Mouse (Mus musculus): ENCODE data around the gene Col15a1. TPM values are rescaled to one million over a fixed set of nuclear protein-coding genes. Genes with fewer than 3 reads are reported as not detected.

Gene Col15a1
- polyA plus RNA-seq, 1 experiment from 2014 or later, result 7.3 TPM

DNA sequence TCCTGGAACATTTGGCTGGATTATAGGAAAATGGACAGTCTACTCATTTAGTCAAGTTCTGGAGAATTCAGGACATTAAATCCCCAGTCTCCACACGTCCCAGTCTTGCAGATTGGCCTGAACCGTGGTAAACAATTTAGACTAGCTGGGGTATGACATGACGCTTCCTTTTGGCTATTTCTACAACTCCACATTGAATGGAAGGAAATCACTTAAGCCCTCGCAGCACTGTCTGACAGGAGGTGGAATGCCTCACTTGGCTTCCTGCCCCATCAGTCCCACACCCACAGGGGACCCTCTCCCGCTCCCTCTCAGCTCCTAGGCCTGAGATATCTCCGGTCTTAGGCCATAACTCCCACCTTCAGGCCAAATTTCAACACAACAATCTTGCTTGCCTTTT, 2.1 kb upstream of the Col15a1 start:
- Histone ChIP-seq H3K4me3 (no peak overlapping the region), H3K4me1 (peaks cover 13% of the 10 kb centered on the region; the same call in 1 of the 2 replicates), H3K27ac (no peak overlapping the region), H3K4me2 (replicated peaks) (no peak overlapping the region), H3K9me3 (replicated peaks) (no peaks in the 10 kb centered on the region), H3K27me3 (peaks cover 59% of the 10 kb centered on the region), H3K9ac (no peak overlapping the region), H3K36me3 (no peaks in the 10 kb centered on the region)
- 87% methylated on average over 6 of the region's 6 CpGs for WGBS
- ATAC-seq (ENCODE audit: low FRiP score), result no peak

DNA sequence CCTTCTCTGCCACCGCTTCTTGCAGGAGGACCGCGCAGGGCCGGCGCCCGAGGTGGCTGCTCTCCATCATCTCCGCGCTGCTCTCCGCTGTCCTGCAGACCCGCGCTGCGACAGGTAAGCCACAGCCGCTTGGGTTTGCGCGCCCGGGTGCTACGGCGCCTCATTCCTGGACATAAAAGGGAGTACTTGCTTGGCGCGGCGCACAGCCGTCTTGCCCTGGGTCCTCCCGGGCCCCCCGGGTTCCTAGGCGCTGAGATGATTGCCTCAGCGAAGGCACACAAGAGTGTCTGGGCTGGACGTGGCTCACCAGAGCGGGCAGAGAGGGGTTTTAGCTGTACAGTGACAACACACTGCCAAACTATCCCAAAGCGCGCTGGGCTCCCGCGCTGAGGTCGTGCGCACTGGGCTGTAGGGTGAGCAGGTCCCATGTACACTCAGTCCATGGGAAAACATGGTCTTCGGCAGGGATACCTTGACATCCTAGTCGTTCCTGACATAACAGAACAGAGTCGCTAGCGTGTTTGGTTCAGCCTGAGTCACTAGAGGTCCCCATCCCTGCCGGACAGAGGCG, 545 bp downstream of the Col15a1 start:
- Histone ChIP-seq H3K27ac (no peak overlapping the region), H3K4me2 (replicated peaks) (peak overlapping the region; percentile 85), H3K4me3 (peak overlapping the region; percentile 51), H3K9ac (peak overlapping the region; percentile 65), H3K4me1 (peaks cover 13% of the 10 kb centered on the region; the same call in 1 of the 2 replicates), H3K9me3 (replicated peaks) (no peaks in the 10 kb centered on the region), H3K27me3 (peaks cover 68% of the 10 kb centered on the region), H3K36me3 (no peaks in the 10 kb centered on the region)
- peak; percentile 64 for ATAC-seq (ENCODE audit: low FRiP score)
- 3% methylated on average over 40 of the region's 40 CpGs for WGBS

DNA sequence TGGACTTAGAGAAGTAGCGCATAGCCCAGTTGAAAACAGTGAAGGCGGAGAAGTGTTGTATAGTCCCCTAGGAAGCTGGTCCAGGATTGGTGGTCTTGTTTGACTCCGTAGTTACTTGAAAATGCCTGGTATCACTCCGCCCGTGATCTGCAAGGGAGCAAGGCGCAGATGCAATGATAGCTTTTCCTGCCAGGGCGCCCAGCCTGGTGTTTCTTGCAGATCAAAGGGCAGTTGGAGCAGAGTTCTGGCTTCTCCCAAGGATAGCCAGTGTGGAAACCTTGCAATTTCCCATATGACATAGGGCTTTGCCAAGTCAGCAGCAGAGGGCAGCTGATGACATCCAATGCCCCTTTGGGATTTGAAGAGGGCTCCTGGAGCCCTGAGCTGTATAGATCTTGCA, 1.5 kb downstream of the Col15a1 start:
- Histone ChIP-seq H3K4me1 (peaks cover 13% of the 10 kb centered on the region; the same call in 1 of the 2 replicates), H3K4me2 (replicated peaks) (no peak overlapping the region), H3K27me3 (peaks cover 63% of the 10 kb centered on the region), H3K9ac (no peak overlapping the region), H3K36me3 (no peaks in the 10 kb centered on the region), H3K4me3 (no peak overlapping the region), H3K9me3 (replicated peaks) (no peaks in the 10 kb centered on the region), H3K27ac (no peak overlapping the region)
- no peak for ATAC-seq (ENCODE audit: low FRiP score)
- WGBS, result 80% methylated on average over 7 of the region's 7 CpGs

DNA sequence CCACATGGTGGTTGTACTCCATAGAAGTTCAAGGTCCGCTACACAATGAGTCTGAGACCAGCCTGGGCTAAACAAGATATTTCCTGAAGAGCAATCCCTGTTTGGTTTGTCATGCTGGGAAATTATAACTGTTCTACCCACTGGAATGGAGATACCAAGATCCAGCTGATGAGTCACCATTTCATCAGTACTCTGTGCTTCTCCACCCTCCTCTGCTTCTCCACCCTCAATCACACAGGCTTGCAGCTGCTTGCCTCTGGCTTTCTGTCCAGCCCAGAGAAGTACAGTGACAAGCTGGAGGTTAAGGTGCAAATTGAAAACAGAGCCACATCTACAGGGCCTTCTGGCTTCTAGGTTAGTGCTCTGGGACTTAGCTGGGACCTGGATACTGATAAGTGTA, 10.9 kb downstream of the Col15a1 start:
- H3K9ac ChIP-seq, result no peak overlapping the region
- H3K27me3 ChIP-seq, result no peaks in the 10 kb centered on the region
- ATAC-seq (ENCODE audit: low FRiP score), result no peak
- H3K4me1 ChIP-seq, result no peaks in the 10 kb centered on the region
- H3K36me3 ChIP-seq, result no peaks in the 10 kb centered on the region
- no peak overlapping the region for H3K27ac ChIP-seq
- no peaks in the 10 kb centered on the region for H3K9me3 ChIP-seq (replicated peaks)
- no peak overlapping the region for H3K4me2 ChIP-seq (replicated peaks)
- 100% methylated on average over 1 of the region's 1 CpGs for WGBS
- H3K4me3 ChIP-seq, result no peak overlapping the region

DNA sequence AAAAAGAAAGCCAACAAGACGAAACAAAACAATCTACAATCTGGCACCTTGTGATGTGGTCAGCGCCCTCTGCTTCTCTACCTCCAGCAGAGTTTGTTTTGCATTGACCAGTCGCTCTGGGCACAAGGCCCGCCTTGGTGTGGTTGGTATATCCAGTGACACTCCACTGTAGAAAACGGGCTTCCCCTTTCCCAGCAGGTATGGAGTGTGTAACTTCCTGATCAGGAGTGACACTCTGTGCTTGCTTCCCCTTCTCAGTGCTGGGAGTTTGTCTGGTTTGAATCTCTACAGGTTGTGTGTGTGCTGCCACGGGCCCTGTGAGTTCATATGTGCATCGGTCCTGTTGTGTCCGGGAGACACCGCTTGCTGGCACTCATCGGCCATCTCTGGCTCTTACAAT, 11.4 kb downstream of the Col15a1 start:
- no peak overlapping the region for H3K9ac ChIP-seq
- no peaks in the 10 kb centered on the region for H3K4me1 ChIP-seq
- H3K27ac ChIP-seq, result no peak overlapping the region
- H3K4me2 ChIP-seq (replicated peaks), result no peak overlapping the region
- no peaks in the 10 kb centered on the region for H3K27me3 ChIP-seq
- no peak for ATAC-seq (ENCODE audit: low FRiP score)
- H3K9me3 ChIP-seq (replicated peaks), result no peaks in the 10 kb centered on the region
- WGBS, result 84% methylated on average over 10 of the region's 10 CpGs
- no peaks in the 10 kb centered on the region for H3K36me3 ChIP-seq
- no peak overlapping the region for H3K4me3 ChIP-seq

DNA sequence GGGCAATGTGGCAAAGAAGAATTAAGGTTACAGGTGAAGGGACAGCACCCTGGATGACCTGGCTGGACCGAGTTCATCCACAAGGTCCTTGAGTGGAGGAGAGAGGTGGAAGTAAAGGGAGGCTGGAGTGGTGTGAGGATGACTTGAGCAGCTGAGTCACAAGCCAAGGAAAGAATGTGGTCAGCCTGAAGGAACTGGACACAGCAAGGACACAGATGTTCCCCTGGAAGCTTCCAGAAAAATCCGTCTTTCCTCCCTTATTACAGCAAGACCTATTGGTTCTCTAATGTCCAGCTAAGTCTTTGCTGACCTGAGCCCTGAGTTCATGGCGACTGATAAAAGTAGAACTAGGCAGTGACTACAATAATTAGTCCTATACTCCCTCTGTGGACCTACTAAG, 12.6 kb downstream of the Col15a1 start:
- 83% methylated on average over 3 of the region's 3 CpGs for WGBS
- H3K4me3 ChIP-seq, result no peak overlapping the region
- no peaks in the 10 kb centered on the region for H3K27me3 ChIP-seq
- H3K4me2 ChIP-seq (replicated peaks), result no peak overlapping the region
- no peaks in the 10 kb centered on the region for H3K4me1 ChIP-seq
- no peak overlapping the region for H3K9ac ChIP-seq
- no peak for ATAC-seq (ENCODE audit: low FRiP score)
- no peak overlapping the region for H3K27ac ChIP-seq
- no peaks in the 10 kb centered on the region for H3K9me3 ChIP-seq (replicated peaks)
- H3K36me3 ChIP-seq, result no peaks in the 10 kb centered on the region

DNA sequence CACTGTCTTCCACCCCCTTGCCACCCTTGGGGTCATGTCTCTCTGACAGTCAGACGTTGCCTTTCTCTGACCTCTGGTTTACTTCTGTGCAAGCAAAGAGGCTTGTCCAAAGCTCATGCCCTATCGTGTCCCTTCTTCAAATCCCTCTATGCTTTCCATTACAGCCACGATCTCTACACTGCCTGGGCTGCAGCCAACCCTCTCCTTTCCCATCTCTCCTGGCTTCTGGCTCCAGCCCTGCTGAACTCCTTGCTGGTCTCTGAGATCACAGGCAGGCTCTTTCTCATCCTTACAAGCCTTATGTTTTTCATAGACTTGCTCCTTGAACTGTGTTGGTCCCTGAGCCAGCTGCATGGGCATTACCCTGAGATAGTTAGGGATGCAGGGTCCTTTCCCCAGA, 14.2 kb downstream of the Col15a1 start:
- no peak overlapping the region for H3K4me3 ChIP-seq
- H3K27ac ChIP-seq, result no peak overlapping the region
- no peak overlapping the region for H3K4me2 ChIP-seq (replicated peaks)
- H3K9me3 ChIP-seq (replicated peaks), result no peaks in the 10 kb centered on the region
- H3K27me3 ChIP-seq, result no peaks in the 10 kb centered on the region
- ATAC-seq (ENCODE audit: low FRiP score), result no peak
- no peaks in the 10 kb centered on the region for H3K4me1 ChIP-seq
- 87% methylated on average over 3 of the region's 3 CpGs for WGBS
- H3K36me3 ChIP-seq, result no peaks in the 10 kb centered on the region
- no peak overlapping the region for H3K9ac ChIP-seq

DNA sequence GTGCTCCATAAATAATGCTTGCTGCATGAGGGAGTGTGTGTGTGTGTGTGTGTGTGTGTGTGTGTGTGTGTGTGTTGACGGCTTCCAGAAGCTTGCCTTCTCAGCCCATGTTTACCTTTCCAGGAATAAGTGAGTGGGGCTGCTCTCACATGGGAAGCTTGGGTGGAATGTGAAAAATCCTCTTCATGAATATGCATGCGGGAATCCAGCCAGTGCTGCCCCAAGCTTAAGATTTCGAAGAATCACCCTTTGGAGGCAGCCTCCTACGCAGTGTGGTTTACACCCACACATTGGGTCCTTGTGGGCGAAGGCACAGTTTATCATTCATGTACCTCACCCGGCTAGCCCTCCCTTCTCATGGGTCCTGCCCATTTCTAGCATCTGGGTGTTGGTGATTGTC, 18.0 kb downstream of the Col15a1 start:
- H3K9me3 ChIP-seq (replicated peaks), result no peaks in the 10 kb centered on the region
- H3K36me3 ChIP-seq, result no peaks in the 10 kb centered on the region
- H3K4me1 ChIP-seq, result 0 out of 2 replicates have a peak, but pooled peaks cover 3% of the 10 kb centered on the region
- H3K27me3 ChIP-seq, result no peaks in the 10 kb centered on the region
- H3K27ac ChIP-seq, result no peak overlapping the region
- H3K9ac ChIP-seq, result no peak overlapping the region
- H3K4me3 ChIP-seq, result no peak overlapping the region
- no peak overlapping the region for H3K4me2 ChIP-seq (replicated peaks)
- 73% methylated on average over 6 of the region's 6 CpGs for WGBS
- ATAC-seq (ENCODE audit: low FRiP score), result no peak

DNA sequence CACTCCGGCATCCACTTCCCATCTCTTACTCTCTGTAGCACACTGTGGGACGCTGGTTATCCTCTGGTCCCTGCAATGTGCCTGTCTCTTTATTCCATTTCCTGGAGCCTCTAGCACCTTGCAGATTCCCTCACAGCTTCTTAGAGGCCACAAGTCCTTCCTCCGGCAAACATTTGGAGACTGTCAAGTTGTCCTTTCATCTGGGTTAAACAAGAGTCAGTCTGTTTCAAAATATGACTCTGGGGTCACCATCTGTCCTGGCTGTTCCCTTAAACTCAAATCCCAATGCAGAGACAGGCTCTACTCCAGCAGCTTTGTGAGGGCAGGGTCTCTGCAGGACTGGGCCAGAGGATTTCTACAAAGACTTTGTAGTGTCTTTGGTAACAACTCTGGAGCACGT, 19.1 kb downstream of the Col15a1 start:
- Histone ChIP-seq H3K27me3 (no peaks in the 10 kb centered on the region), H3K4me1 (0 out of 2 replicates have a peak, but pooled peaks cover 3% of the 10 kb centered on the region), H3K9ac (no peak overlapping the region), H3K9me3 (replicated peaks) (no peaks in the 10 kb centered on the region), H3K4me2 (replicated peaks) (no peak overlapping the region), H3K36me3 (no peaks in the 10 kb centered on the region), H3K4me3 (no peak overlapping the region), H3K27ac (no peak overlapping the region)
- ATAC-seq (ENCODE audit: low FRiP score), result no peak
- 63% methylated on average over 4 of the region's 4 CpGs for WGBS

DNA sequence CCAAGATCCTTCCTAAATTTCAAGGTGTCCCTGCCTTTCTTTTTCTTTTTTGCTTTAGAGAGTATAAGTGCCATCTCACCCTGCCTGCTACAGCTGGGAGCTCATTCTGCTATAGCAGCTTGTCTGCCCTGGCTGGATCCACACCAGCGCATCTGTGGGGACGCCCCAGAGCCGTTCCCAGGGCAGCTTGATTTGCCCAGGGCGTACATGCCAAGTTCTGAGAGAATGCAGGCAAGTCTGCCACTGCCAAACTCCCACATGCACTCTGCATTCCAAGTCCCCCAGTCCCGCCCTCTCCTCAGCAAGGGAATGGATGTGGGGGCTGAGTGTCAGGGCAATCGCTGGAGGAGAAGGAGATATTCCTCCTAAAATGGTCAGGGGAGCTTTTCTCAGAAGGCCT, 19.8 kb downstream of the Col15a1 start:
- Histone ChIP-seq H3K4me3 (no peak overlapping the region), H3K9me3 (replicated peaks) (no peaks in the 10 kb centered on the region), H3K36me3 (no peaks in the 10 kb centered on the region), H3K27ac (no peak overlapping the region), H3K4me2 (replicated peaks) (no peak overlapping the region), H3K27me3 (no peaks in the 10 kb centered on the region), H3K9ac (no peak overlapping the region), H3K4me1 (0 out of 2 replicates have a peak, but pooled peaks cover 3% of the 10 kb centered on the region)
- ATAC-seq (ENCODE audit: low FRiP score), result no peak
- WGBS, result 68% methylated on average over 6 of the region's 6 CpGs

DNA sequence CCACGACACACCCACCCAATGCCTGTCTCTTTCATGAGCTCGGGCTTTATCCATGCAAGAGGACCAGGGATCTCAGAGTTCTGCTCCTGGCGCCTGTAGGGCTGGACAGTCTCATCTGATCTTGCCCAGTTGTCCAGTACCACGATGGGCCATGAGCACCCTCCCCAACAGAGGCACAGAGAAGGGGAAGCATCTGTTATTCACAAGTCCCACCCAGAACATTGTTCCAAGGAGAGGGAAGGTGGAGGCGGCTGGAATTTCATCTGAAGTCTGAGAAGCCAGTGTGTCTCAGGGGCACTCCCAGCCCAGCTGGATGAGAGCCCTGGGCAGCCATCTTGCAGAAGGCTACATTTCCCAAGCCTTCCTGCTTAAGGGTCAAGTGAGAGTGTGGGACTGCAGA, 21.0 kb downstream of the Col15a1 start:
- ATAC-seq (ENCODE audit: low FRiP score), result no peak
- WGBS, result 80% methylated on average over 5 of the region's 5 CpGs

DNA sequence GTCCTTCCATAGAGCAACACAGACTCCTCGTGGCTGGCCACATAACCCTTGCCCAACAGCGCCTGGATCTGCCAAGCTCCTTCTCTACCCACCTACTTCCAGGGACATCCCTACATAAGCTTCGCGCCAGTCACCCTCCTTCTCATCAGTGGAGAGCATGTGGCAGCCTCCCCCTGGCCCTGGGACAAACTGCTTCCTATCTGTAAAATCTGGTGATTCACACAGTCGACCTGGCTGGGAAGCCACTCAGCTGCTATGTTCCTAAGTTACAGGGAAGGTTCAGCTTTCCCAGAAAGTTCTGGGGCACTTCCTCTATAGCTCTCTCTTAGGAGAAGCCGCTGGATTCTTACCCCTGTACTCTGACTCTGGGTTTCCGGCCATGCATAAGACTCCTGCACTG, 22.5 kb downstream of the Col15a1 start:
- no peaks in the 10 kb centered on the region for H3K27me3 ChIP-seq
- no peak overlapping the region for H3K27ac ChIP-seq
- no peak overlapping the region for H3K4me2 ChIP-seq (replicated peaks)
- H3K4me1 ChIP-seq, result 0 out of 2 replicates have a peak, but pooled peaks cover 10% of the 10 kb centered on the region
- no peak for ATAC-seq (ENCODE audit: low FRiP score)
- no peaks in the 10 kb centered on the region for H3K36me3 ChIP-seq
- H3K9ac ChIP-seq, result no peak overlapping the region
- 90% methylated on average over 7 of the region's 7 CpGs for WGBS
- H3K4me3 ChIP-seq, result no peak overlapping the region
- no peaks in the 10 kb centered on the region for H3K9me3 ChIP-seq (replicated peaks)

More for the DNA sequence above, 21.0 kb downstream of the Col15a1 start:
- no peak overlapping the region for H3K9ac ChIP-seq
- no peaks in the 10 kb centered on the region for H3K36me3 ChIP-seq
- H3K4me1 ChIP-seq, result 0 out of 2 replicates have a peak, but pooled peaks cover 3% of the 10 kb centered on the region
- no peak overlapping the region for H3K4me2 ChIP-seq (replicated peaks)
- H3K27me3 ChIP-seq, result no peaks in the 10 kb centered on the region
- no peak overlapping the region for H3K27ac ChIP-seq
- H3K9me3 ChIP-seq (replicated peaks), result no peaks in the 10 kb centered on the region
- no peak overlapping the region for H3K4me3 ChIP-seq

DNA sequence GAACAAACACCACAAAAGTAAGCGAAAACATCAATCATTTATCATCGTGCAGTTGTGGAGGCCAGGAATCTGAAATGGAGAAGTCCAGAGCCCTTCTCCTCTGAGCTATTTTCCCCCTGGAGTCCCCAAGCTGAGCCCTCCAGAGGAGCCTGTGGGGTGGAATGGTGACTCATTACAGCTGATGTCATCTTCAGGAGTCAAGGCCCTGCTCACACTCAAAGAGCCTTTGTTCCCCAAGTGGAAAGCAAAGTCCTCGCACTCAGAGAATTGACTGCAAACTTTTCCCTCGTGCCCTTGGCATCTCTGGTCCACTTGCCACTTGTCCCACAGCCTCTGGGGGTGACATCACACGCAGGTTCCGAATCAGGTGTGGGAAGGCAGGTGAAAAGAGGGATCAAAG, 23.4 kb downstream of the Col15a1 start:
- WGBS, result 82% methylated on average over 6 of the region's 6 CpGs

More for the DNA sequence above, 23.4 kb downstream of the Col15a1 start:
- no peak for ATAC-seq (ENCODE audit: low FRiP score)
- H3K4me1 ChIP-seq, result 0 out of 2 replicates have a peak, but pooled peaks cover 10% of the 10 kb centered on the region
- H3K36me3 ChIP-seq, result no peaks in the 10 kb centered on the region
- no peaks in the 10 kb centered on the region for H3K27me3 ChIP-seq
- no peak overlapping the region for H3K9ac ChIP-seq
- no peak overlapping the region for H3K4me2 ChIP-seq (replicated peaks)
- no peak overlapping the region for H3K4me3 ChIP-seq
- no peaks in the 10 kb centered on the region for H3K9me3 ChIP-seq (replicated peaks)
- H3K27ac ChIP-seq, result no peak overlapping the region

Measured in hindbrain, embryonic 12.5 days (tissue).